Mouse (Mus musculus) G1E-ER4 (cell line): Measurements from ENCODE around the gene Ctss. TPM values are rescaled to one million over a fixed set of nuclear protein-coding genes. Genes with fewer than 3 reads are reported as not detected.
A peak's percentile ranks its signal among the peaks of the same experiment; 100 is the strongest.

Experiments used
- GATA1 ChIP-seq: IDR thresholded peaks from one replicate; pipeline ENCODE4 v1.8.0; 2012; ENCODE audit warnings: low read length, inconsistent platforms
- polyA plus RNA-seq: library from polyadenylated mRNA; stranded (reverse); fragments of >175 nt; gene quantifications from 2 replicates; pipeline ENCODE4 v1.2.3, GENCODE M21; 2012

Ctss gene
- not detected in 2 replicates for polyA plus RNA-seq

DNA sequence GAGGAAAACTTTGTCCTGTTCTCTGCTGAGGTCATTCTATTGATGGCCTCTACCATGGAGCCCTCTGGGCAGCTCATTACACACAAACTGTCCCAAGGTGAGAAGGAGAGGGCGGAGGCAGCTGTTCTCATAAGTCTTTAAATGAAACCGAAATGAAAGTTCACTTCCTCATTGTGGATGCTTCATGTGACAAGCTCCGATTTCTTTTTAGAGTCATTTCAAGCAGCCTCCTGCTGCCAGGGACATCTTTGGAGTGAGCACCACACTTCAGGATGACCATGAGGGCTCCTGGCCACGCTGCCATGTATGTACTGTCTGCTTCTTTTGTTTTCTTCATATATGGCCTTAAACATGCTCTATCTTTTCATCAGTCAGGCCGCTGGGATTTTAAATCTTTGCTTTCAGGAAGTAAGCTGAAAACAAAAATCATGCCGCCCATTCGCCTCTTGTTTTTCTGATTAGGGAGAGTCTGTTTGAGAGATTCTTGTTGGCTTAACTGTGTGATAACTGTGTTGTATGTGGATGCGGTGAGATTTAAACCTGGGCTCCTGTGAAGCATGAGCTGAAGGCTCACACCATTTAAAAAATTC lies at the start of gene Ctss:
TSS of gene Ctss (plus strand) at position 165 of the 590 bp plus-strand sequence.
- no peak for TF ChIP-seq GATA1

DNA sequence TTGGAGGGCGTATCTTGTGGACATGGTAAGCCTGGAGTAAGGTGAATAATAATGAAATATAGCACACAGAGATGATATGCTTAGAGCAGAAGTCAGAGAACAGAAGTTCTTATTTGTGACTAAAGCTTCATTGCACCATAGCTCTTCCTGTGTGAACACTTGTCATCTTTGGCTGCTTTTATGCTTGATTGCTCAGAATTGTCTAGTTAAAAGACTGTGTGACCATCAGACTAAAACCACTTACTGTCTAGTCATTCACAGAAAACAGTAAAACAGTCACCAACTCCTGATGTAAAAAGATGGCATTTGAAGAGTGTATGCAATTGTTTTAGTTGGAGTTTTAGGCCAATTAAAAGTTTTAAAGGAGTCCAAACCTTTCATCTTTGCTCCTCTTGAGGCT lies 47.6 kb upstream of the Ctss start:
- no peak for TF ChIP-seq GATA1

- TF ChIP-seq GATA1: no peak
Measured at GRCm38 (mm10) chr3:95486421-95486820, 40.2 kb upstream of the Ctss start.

DNA sequence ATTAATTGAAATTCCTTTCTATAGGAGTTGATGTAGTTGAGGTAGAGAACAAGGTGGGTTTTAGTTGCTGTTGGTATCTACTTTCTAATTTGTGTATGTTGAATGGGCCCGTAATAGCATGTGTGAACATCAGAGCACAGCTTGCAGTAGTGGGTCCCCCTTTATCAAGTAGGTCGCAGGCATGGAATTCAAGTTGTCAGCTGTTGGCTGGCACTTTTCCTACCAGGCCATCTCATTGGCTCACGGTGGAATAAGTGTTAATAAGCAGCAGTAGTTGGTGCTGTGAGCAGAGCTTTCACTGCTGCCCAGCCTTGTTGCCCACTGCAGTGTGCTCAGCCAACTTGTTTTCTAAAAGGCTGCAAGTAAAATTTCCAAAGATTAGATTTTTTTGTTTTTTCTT lies 37.9 kb upstream of the Ctss start:
- TF ChIP-seq GATA1: no peak

- TF ChIP-seq GATA1: no peak
Measured at GRCm38 (mm10) chr3:95490238-95490637, 36.3 kb upstream of the Ctss start.

- no peak for TF ChIP-seq GATA1
Measured at GRCm38 (mm10) chr3:95494342-95494741, 32.2 kb upstream of the Ctss start.

GRCm38 (mm10) chr3:95498229-95498628 lies 28.4 kb upstream of the Ctss start:
- no peak for TF ChIP-seq GATA1

- no peak for TF ChIP-seq GATA1
Measured at GRCm38 (mm10) chr3:95499024-95499423, 27.6 kb upstream of the Ctss start, which contains the start of gene Ctsk. Gene Ctsk, plus strand, starts transcription at chr3:95499256.

DNA sequence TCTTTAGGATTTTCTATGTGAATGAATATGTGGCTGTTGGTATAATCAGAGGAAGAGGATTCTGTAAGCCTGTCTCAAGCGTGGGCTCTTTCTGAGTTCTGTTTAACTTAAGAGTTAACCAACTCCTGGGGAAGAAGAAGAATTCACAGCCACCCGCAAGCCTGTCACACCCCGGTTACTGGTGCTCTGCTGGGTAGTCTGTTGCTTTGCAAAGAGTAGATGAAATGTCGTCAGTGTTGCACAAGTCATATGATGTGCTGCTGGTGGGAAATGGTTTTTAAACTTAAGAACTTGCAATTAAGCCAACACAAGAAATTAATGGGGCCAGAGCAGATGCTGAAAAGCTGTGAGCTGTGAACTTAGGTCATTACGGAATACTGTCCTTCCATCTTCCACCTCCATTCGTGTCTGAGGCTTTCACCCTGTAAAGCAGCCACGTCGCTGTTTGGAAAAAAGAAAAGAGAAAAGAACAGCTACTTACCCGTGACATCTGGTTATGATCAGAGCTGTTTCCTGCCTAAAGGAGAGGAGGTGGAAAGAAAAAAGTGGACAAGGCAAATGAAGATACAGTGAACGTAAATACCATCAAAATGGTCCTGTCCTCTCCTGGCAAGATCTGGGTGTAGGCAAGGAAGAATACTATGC lies 27.0 kb upstream of the Ctss start:
- no peak for TF ChIP-seq GATA1

DNA sequence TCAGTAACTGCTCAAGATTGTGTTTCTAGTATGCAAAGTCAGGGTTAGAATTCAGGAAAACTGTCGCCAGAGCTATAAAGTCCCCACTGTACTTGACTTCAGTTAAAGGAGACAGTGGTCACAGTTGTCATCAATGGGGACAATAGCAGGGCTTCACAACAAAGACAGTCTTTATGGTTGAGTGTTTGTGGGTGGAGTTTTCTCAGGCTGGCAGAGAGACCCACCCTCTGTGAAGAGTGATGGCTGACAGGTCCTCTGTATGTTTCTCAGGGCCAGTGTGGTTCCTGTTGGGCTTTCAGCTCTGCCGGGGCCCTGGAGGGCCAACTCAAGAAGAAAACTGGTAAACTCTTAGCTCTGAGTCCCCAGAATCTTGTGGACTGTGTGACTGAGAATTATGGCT lies 24.3 kb upstream of the Ctss start:
- TF ChIP-seq GATA1: no peak

DNA sequence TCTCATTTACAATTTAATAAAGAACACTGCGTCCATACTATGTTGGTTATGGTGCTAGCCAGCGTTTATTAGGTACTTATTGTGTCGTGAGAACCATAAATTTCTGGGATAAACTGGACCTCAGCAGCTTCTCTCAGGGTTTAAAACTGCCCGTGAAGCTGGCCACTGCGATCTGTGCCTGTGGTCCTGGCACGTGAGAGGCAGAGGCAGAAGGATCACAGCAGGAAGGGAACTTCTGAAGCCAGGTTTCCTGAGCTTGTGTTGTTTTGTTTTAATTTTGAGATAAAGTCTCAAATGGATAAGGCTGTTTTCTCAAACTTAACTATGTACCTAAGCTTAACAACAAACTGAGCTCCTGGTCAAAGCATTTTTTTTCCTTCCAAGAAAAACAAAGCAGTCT lies 17.2 kb upstream of the Ctss start:
- TF ChIP-seq GATA1: no peak

DNA sequence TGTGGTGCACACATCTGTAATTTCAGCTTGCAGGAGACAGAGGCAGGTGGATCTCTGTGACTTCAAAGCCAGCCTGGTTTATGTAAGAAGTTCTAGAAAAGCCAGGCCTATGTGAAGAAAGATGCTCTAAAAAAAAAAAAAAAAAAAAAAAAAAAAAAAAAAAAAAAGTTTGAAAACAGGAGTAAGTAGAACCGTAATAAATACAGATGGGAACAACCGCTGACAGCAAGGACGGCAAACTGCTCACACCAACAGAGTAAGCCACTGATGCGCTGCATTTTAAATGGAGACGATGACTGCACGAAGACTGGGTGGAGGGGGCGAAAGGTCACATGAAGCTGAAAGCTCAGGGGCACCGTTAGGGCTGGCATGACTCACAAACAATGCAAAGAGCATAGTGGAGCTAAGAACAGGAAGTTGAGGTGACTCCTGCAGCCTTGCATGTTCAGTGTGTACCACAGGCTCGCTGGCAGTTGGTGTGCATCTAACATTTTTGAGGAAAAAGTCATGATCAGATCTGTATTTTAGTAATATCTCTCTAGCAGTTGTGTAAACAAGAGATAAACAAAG lies 14.9 kb upstream of the Ctss start:
- no peak for TF ChIP-seq GATA1

DNA sequence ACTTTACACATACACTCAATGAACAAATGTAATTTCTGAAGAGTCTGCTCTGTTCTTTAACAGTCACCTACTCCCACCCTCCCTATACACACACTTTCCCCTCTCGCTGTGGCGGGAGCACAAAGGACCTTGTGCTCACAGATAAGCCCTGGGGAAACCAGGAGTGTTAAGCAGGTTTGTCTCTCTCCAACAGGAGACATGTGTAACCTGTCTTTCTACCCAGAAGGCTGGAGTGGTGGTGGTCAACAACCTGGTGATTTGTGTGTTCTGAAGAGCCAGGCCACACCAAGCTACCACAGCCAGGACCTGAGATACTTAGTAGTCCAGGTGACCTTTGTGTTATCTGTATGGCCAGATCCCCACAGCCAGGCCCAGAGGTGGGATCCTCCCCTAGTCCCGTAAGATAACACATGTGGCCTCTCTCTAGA lies 10.0 kb upstream of the Ctss start:
- TF ChIP-seq GATA1: peak; percentile 55

GRCm38 (mm10) chr3:95517493-95517898 lies 9.1 kb upstream of the Ctss start:
- TF ChIP-seq GATA1: no peak

DNA sequence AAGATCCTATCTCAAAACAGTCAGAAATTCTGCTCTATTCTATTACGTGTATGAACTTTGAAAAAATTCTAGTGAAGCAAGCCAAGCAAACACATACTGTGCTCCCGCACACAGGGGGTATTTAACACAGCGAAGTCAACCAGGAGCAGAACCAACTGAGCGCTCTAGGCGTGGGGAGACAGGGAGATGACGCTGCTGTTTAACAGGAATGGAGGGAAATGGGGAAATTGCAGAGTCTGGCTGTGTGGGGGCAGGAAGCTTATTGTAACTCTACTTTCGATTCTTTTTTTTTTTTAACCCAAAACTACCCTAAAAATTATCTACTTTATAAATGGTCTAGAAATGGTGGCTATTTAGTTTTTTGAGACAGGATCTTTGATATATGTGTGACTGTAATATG lies 7.7 kb upstream of the Ctss start:
- TF ChIP-seq GATA1: no peak

- TF ChIP-seq GATA1: peak; percentile 49
Measured at GRCm38 (mm10) chr3:95519315-95519714, 7.3 kb upstream of the Ctss start.

DNA sequence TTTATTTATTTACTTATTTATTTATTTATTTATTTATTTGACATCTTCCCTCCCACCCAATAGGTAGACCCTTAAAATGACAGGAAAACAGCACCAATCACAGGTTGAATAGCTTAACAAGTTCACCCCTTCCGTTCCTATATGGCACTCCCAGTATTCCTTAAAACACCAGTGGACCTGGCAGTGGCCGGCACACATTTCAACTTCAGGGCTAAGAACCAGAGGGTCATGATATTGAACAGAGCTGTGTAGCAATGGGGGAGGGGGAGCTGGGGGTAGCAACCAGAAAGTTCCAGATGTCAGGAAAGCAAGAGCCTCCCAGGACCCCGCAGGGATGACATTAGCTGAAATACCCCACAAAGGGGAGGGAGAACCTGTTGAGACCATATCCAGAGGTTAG lies 6.5 kb upstream of the Ctss start:
- TF ChIP-seq GATA1: no peak

DNA sequence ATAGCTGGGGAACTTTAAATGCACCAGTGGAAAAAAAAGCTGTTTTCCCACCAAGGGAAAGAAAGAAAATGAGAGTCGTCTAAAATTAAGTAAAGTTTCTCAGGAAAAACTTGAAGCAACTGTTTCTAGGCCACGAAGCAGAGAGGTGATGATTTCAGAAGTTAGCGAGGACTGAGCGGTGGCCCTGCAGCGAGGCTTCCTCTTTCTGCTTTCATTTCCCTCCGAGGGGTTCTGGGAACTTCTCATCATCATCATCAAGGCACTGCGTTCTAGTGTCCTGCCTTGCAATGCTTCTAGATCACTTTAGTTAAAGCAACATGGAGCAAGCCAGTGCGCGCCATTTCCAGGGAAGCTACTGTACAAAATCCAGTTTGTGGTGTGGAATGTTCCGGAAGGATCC lies 5.4 kb upstream of the Ctss start:
- no peak for TF ChIP-seq GATA1
